Mouse (Mus musculus) brain, embryonic 14.5 days (tissue): ENCODE results near the gene A730046J19Rik. TPM values are rescaled to one million over a fixed set of nuclear protein-coding genes. Genes with fewer than 3 reads are reported as not detected.

Experiments used
- DNase-seq: peaks from one replicate; pipeline ENCODE4 v3.0.0-alpha.2; 2011; ENCODE audit warnings: low read depth
- CTCF ChIP-seq: fragments of 200-500 bp; IDR thresholded peaks from 2 replicates; pipeline ENCODE4 v1.5.1; 2012; ENCODE audit warnings: inconsistent platforms, mild to moderate bottlenecking, moderate library complexity, borderline replicate concordance; ENCODE audit not compliant: insufficient read depth, insufficient read length; ENCODE audit errors: extremely low read depth
- POLR2A ChIP-seq: fragments of 200-500 bp; IDR thresholded peaks from 2 replicates; pipeline ENCODE4 v1.6.1; 2012; ENCODE audit warnings: mild to moderate bottlenecking, inconsistent platforms, borderline replicate concordance; ENCODE audit not compliant: poor library complexity, insufficient read depth, insufficient read length, severe bottlenecking; ENCODE audit errors: extremely low read depth
- polyA plus RNA-seq: library from polyadenylated mRNA; depleted of rRNA; stranded (reverse); fragments of >200 nt; gene quantifications from 2 replicates; pipeline ENCODE4 v1.2.3, GENCODE M21; 2012; rRNA removed

A730046J19Rik gene
- polyA plus RNA-seq, result 0.25 and 0.30 TPM in 2 replicates

GRCm38 (mm10) chrX:144153523-144153922 lies at the start of gene A730046J19Rik:
Gene A730046J19Rik, plus strand, starts transcription at chrX:144153695.
- DNase-seq, result peak; percentile 20
- TF ChIP-seq CTCF, result no peak
- no peak for TF ChIP-seq POLR2A

- no peak for TF ChIP-seq CTCF
- no peak for TF ChIP-seq POLR2A
- peak; percentile 75 for DNase-seq
Observed at GRCm38 (mm10) chrX:144104619-144105416, 48.7 kb upstream of the A730046J19Rik start.

GRCm38 (mm10) chrX:144136281-144136680 lies 17.2 kb upstream of the A730046J19Rik start:
- TF ChIP-seq CTCF (no peak), POLR2A (no peak)

GRCm38 (mm10) chrX:144149987-144150386 lies 3.5 kb upstream of the A730046J19Rik start:
- no peak for DNase-seq
- TF ChIP-seq POLR2A, result no peak
- no peak for TF ChIP-seq CTCF

More at GRCm38 (mm10) chrX:144136281-144136680, 17.2 kb upstream of the A730046J19Rik start:
- DNase-seq, result no peak

- no peak for DNase-seq
- no peak for TF ChIP-seq CTCF
- no peak for TF ChIP-seq POLR2A
Observed at GRCm38 (mm10) chrX:144154111-144154510, 616 bp downstream of the A730046J19Rik start.

GRCm38 (mm10) chrX:144162936-144163335 lies 9.4 kb downstream of the A730046J19Rik start:
- no peak for TF ChIP-seq POLR2A
- no peak for TF ChIP-seq CTCF
- DNase-seq, result peak; percentile 56

Other genes with a start within 250 kb of the A730046J19Rik start
- 239 and 313 TPM in 2 replicates for gene Dcx, start 220.4 kb upstream of the A730046J19Rik start, polyA plus RNA-seq
- 16.6 and 17.2 TPM in 2 replicates for gene Alg13, start 164.1 kb downstream of the A730046J19Rik start, polyA plus RNA-seq